Mouse (Mus musculus) frontal cortex, adult (tissue): ENCODE data around the gene Zp3r.
"Not testable (repeated sequence)": the region's sequence is repeated elsewhere in the genome, so short reads cannot be mapped to it uniquely, and the experiment has no call there.

Experiments used
- ATAC-seq: cut with Nextera tagmentation; 2 replicates; pipeline ENCODE4 v1.9.2; 2017; ENCODE audit warnings: mild to moderate bottlenecking, moderate library complexity, mixed read lengths; ENCODE audit not compliant: low TSS enrichment

Gene Zp3r

DNA sequence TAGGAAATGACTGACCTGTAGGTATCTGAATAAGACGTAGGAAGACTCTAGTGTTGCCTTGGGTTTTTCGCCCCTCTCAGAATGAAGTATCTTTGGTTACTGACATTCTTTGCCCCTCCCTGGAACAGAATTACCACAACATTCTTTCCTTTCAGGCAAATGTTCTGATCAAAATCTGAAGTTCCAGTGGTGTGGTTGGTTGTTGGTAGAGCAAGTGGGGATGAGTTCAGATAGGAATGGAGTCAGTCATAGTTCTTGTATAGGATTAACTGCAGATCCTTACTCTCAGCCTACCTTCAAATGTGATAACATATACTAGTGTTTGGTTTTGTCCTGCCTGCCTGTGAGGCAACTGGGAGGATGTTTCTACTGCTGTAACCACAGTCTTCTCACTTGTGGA, at the start of gene Zp3r:
Zp3r (minus strand) TSS at position 101 of the 400 bp plus-strand sequence.
- no peak for ATAC-seq

DNA sequence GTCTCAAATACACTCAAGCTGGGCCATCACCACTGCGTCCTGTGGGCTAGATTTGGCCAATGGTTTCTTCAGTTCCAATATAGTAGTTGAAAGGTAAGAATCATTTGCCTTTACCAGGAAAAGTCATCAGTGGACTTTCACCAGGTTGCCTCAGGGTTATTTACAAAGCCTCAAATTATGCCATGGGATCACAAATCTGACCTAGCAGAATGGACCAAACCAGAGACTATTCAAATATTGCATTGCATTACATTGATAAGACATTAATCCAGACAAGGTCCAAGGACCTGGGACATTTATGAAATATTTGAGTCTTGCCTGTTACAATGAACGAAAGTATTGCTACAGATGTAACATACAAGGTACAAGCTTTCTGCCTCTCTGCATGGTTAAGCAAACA, 49.1 kb upstream of the Zp3r start:
- ATAC-seq = no peak

DNA sequence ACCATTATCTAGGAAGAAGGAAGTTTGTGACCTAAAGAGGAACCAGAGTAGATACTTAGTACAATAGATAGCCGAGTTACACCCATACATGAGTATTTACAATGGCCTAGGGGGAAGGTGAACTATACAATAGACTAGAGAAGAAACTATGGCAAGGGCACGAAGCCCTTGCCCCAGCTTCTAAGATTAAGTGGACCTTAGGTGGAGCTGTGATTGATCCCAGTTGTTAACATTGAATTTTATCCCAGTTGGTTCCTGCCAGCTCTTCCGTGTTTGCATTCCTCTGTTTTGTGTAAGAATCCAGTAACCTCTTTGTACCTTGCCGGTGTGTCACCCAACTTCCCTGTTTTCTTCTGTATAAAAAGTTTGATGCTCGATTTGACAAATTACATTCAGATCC, 34.2 kb upstream of the Zp3r start:
- not testable (repeated sequence) for ATAC-seq

- ATAC-seq = no peak
These were observed 32.0 kb upstream of the Zp3r start, which contains the start of gene C4bp for GRCm38 (mm10) chr1:130661454-130661853. TSS of gene C4bp (minus strand) at chr1:130661632.

GRCm38 (mm10) chr1:130659641-130660040, 30.2 kb upstream of the Zp3r start:
- not testable (repeated sequence) for ATAC-seq

GRCm38 (mm10) chr1:130644103-130644502, 14.7 kb upstream of the Zp3r start:
- ATAC-seq = no peak

DNA sequence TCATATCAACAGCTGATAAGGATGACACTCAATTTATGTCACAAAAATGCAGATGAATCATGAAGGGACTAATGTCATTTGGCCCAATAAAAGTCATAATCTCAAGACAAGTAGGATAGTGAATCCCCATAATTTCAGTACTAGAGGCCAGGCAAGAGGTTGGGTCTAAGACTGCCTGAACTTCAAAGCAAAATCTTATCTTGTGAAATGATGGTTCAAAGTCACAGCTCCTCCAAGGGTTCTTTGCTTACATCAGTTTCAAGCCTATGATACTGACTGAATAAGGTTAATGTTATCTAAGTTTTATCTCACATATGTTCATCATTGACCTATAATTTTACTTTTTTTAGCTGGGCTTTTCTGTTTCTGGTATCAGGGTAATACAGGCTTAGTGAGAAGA, 11.5 kb upstream of the Zp3r start:
- ATAC-seq = no peak

DNA sequence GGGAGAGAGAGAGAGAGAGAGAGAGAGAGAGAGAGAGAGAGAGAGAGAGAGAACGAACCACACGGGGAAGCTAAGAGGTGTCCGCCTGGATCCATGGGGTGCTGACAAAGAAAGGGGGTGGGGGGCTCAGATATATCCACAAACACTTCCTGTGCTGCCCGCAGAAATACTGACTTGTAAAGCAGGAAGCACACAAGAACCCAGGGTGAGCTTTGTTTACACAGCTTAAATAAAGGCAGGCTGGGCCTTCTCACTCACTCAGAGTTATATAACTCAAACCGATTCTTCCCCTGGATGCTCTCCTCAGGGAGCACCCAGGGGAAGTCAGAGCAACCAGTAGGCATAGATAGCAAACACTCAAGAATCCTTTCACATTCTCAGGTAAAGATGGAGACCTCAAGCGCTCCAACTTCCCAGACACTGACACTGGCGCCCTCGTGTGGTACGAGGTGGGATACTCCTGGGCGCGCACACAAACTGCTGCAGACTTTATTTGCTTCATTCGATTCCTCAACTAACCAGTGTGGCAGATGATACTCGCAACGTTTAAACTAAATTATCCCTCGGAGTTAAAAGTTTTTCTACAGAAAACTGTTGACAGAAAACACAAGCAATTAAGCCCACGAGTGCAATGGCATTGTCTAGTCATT, 4.5 kb upstream of the Zp3r start:
- peak; percentile 85 for ATAC-seq

GRCm38 (mm10) chr1:130633316-130633715, 3.9 kb upstream of the Zp3r start:
- no peak for ATAC-seq

DNA sequence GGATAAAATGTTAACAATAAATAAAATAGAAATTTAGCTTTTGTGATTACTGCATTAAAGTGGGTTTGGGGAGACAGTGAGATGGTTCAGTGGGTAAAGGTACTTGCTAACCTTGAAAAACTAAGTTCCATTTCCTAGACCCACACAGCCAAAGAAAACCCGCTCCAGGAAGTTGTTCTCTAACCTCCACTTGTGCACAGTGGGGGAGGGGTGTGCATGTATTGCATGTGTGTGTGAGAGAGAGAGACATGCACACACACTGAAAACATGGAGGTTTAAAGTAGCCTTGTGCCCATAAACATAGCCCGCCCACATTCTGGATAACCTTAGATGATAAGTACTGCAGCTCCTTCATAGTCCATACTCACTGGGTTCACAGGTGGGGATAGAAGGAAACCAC, 33.1 kb downstream of the Zp3r start:
- ATAC-seq = no peak

- no peak for ATAC-seq
These were observed 40.8 kb downstream of the Zp3r start for GRCm38 (mm10) chr1:130588659-130589058.

- peak; percentile 95 for ATAC-seq
These were observed 53.0 kb downstream of the Zp3r start for GRCm38 (mm10) chr1:130576389-130576788.

DNA sequence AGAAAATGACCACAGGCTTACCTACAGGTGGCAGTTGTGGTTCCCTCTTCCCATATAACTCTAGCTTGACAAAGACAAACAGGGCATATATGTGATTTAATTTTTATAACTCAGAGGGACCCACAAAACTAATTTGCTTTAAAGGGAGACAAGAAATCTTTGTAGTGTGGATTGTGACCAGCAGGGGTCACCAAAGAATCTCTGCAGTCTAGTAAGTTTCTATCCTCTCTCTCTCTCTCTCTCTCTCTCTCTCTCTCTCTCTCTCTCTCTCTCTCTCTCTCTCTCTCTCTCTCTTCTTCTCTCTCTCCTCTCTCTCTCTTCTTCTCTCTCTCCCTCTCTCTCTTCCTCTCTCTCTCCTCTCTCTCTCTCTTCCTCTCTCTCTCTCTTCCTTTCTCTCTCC, 53.5 kb downstream of the Zp3r start:
- peak; percentile 50; the same call in 1 of the 2 replicates for ATAC-seq

DNA sequence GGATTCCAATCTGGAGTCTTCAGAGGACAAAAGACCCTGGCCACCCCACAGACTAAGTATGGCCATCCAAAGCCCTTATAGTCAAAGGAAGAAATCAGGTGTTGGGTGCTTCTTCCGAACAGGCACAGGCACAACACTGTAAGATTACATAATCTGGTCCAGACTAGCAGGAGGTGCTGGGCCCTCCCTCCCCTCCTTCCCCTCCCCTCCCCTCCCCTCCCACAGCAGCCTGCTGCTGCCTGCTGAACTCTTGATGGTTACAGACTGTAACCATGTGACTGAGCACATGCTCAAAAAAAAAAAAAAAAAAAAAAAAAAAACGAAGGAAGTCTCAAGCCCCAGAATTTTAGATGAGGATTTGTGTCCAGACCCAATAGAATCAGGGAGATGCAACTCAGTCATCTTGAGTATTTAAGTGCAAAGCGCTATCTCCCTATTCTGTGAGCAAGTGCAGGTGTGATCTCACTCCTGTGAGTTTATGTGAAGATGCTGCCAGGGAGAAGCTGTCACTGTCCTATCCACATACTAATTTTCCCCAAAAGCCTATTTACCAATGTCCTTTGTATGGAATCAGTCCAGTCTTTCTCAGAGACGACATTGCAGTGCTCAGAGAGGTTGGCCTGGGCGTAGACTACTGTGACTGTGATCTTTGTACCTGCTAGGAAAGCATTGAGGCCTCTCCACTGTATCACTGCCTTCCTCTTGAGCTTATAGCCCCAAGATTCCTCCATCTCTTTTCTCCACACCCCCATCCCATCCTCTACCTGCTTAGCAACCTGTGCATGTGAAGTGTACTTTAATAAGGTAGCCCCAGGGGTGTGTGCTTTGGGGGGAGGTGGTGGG, 77.8 kb downstream of the Zp3r start:
- ATAC-seq = peak; percentile 34; the same call in 1 of the 2 replicates

DNA sequence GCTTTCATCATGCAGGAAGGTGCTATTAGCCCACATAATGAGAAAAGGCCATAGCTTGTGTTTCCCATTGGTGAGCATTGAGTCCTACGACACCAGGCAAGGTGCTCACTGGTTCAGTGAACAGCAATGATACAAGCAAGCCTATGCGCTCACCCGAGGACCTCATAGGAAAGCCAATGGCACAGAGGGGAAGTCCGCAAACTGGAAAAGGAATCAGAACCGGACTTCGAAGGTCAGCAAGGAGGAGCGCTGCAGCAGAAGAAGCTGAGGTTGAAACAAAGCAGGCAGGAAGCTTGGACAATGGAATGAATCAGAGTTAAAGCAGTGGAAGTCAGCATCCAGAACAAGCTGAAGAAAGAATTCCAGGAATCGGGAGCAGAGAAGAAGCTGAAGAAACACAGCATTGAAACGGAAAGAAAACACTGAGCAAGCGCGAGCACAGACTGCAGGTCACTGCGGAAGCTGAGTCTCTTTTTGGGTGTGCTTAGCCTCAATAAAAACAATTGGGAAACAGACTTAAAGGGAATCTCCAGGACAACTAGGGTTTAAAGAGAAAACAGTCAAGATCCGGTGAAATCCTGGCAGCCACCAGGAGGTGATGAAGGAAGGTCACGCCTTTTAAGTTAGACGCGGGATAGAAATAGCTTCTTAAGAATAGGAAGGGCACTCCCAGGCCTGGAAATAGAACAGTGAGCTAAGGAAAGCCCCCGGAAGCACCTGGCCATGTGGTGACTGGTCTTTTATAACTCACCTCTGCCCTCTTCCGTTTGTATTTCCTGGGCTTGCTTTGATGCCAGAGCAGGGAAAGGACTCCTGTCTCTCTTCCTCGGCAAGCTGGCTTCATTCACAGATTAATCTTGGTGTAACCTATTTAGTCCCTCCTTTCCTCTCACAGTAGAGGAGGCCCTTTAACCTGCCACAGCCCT, 78.9 kb downstream of the Zp3r start:
- ATAC-seq = no peak; the same call in 1 of the 2 replicates

DNA sequence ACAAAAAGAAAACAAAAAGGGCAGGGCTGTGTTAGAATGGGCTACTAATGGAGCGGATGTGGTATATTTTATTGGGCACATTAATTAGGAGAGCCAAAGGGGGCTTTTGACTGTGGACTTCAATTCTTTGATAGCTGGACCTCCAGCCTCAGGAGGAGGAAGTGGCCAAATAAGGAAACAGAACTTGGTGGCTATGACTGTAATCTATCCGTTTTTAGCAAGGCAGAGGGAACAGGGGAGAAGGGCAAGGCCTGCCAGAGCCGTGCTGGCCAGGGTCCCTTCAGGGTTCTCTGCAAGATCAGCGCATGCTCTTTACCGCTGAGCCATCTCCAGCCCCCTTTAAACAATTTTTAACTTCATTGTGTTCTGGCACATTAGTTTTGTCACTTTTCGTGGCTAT, 79.7 kb downstream of the Zp3r start:
- no peak for ATAC-seq

GRCm38 (mm10) chr1:130549160-130549559, 80.3 kb downstream of the Zp3r start:
- ATAC-seq = no peak

- 0 out of 2 replicates have a peak, but pooled peaks have one; percentile 52 for ATAC-seq
These were observed 81.6 kb downstream of the Zp3r start for GRCm38 (mm10) chr1:130547674-130548429.
